Mouse (Mus musculus) R1 (cell line): ENCODE measurements around the gene Prr5.

Source experiments
- DNase-seq: peaks from one replicate; pipeline ENCODE4 v3.0.0-alpha.2; 2018; ENCODE audit warnings: low read depth, low spot score

Prr5 gene

DNA sequence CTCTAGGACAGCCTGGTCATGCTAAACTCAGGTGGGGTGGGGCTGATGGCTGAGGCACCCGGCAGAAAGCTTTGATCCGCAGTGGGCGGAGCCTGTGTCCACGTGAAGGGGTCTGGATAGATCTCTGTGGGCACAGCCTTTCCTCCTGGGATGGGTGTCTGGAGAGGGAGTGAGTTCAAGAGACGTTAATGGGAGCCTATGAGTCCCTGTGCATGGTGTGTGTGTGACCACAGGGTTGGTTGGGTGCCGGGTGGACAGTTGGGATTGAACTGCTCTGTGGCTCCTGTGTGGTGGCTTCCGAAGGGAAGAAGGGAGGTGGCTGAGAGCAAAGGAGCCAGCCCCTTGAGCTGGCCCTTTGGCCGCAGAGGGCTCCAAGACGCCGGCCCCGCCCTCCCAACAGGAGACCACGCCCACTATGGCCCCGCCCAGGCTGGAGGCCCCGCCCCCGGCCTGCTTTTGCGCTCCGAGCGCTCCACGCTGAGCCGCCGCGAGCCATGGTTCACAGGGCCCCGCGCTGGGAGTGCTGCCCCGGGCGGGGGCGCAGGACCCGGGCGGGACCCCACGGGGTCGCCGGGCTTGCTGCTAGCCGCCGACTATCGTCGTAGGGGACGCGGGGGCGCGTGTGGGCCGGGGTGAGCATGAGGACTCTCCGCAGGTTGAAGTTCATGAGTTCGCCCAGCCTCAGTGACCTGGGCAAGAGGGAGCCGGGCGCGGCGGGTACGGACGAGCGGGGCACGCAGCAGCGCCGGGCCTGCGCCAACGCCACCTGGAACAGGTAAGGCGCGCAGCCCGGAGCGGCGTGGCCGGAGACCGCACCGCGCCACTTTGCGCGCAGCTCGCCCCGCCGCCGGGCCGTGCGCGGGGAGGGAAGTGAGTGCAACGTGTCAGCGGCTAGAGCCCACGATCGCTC is 11.4 kb downstream of the Prr5 start:
- peak; percentile 90 for DNase-seq

DNA sequence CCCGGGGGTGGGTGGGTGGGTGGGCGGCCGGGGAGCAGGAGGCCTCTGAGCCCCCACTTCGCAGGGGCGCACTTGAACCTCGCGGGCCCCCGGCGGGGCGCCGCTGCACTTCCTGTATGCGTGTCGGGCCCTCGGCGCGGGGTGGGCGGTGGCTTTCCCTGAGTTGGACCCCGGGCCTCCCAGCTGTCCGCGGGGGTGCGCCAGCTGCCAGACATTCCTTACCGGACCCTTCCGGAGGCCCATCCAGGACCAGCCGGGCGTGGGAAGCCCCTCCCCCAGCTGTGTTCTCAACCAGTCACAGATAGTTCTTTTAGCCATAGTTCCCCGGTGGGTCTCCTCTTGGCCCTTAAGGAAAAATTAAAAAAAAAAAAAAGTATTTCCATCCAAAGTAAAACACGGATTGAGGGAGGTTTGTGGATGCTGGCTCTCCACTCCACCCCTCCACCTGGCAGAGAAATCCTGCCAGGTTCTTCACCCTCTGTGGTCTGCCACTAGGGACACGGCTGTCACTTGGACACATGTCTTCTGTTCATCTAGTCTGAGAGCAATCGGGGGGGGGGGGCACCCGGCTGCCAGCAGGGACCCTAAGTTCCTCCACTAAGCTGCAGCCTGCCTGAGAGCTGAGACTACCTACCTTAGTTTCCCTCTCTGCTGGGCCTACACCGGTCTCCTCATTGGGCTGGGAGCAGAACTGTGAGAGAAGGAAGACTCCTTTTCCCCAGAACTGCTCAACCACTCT is 12.2 kb downstream of the Prr5 start:
- DNase-seq = peak; percentile 82

DNA sequence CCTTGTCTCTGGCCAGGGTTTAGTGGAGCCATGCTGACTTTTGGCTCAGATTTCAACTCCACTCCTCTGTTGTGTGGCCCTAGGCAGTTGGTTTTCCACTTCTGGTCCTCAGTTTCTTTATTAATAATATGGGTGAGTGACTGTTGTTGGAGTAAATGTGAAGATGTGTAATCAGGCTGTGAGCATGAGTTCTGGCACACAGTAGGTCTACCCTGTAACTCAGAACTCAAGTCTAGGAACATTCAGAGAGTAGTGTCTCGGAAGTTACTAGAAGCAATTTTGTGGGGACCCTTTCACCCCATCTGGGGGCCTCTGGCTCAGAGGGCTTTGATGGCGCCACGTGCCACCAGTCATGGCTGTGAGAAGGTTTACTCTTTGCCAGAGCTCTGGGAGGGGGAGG is 12.8 kb downstream of the Prr5 start:
- DNase-seq = no peak

DNA sequence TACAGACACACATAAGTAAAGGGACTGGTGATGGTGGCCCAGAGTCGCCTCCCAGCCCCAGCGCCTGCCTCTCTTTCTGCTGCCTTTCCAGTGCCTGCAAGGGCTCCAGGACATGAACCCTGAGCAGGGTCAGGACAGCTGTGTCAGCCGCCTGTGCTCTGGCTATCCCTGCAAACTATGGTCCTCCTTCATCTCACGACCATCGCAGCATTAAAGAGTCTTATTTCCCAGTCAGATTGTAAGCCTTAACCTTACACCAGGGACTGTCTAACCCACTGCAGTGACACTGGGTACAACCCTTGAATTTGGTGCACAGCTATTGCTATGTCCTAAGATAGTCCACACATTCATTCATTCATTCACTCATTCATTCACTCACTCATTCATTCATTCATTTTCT is 13.4 kb downstream of the Prr5 start:
- no peak for DNase-seq

- no peak for DNase-seq
Measured at GRCm38 (mm10) chr15:84684520-84684919, 15.1 kb downstream of the Prr5 start.

DNA sequence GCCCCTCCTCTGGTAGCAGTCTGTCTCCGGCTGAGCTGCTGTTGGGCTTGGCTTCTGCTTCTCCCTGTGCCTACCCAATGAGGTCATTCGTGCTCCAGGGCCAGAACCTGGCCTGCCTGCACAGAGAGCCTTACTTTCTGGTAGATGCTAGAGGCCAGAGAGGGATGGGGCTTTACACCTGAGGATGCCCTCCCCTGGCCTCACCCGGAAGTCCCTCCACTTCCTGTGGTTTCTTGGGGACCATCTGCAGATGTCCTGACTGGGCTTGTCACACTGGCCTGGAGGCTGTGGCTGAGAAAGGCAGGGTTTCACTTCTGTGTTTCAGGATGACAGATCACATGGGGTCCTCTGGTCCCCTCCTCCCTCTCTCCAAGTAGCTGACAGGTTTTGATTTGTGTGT is 16.0 kb downstream of the Prr5 start:
- DNase-seq = no peak

GRCm38 (mm10) chr15:84687904-84688303 is 18.5 kb downstream of the Prr5 start:
- no peak for DNase-seq

DNA sequence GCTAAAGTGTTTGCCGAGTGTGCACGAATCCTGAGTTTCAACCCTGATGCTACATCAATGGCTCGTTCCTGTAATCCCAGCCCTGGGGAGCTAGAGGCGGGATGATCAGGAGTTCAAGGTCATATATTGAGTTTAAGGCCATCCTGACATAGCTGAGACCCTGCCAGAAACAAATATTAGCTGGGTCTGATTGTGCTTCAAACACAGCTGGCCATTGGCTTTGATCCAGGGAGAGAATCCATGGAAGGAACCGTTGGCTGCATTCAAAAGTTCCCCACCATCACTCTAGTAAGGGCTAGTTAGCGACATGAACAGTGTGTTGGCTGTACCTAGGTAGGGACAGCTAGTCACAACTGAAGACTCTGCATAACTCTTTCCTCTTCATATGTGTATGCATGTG is 19.9 kb downstream of the Prr5 start:
- DNase-seq = no peak

- no peak for DNase-seq
Measured at GRCm38 (mm10) chr15:84691513-84691912, 22.1 kb downstream of the Prr5 start.

- DNase-seq = peak; percentile 77
Measured at GRCm38 (mm10) chr15:84692645-84693044, 23.2 kb downstream of the Prr5 start.

DNA sequence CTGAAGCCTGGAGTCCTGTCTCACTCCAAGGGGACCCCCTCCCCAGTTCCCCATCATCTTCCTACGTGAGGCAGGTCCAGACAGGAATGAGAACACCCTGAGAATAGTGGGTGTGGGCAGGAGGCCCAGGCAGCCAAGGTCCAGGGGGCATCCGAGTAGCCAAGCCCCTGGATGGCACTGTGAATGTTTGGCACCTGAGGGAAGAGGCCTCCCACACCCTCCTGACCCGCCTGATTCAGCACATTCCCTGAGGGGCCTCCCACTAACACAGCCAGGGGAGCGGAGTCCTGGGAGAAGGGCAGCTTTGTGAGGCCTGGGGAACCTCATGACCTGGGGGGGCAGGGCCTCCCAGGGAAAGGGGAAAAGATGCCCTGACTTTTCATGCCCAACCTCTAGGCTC is 26.6 kb downstream of the Prr5 start:
- no peak for DNase-seq

GRCm38 (mm10) chr15:84697611-84698011 is 28.2 kb downstream of the Prr5 start:
- no peak for DNase-seq

DNA sequence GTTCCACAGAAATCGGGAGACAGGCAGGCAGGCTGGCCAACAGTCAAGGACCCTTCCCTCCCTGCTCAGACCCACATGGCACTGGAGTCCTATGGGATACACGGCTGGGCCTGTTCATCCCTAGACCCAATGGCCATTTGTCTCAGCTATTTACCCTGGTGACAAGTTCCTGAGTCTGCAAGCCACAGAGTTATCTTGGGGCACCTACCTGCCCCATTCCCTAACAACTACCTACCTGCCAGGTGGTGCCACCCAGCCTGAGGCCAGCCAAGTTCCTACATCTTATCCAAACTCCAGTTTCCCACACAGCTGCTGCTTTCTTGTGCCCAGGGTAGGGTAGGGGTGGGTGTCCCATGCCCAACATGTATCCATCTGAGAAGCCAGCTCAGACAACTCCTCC is 28.8 kb downstream of the Prr5 start:
- DNase-seq = no peak

- DNase-seq = peak; percentile 83
Measured at GRCm38 (mm10) chr15:84700147-84700794, 30.9 kb downstream of the Prr5 start.

GRCm38 (mm10) chr15:84701947-84702346 is 32.5 kb downstream of the Prr5 start:
- DNase-seq = peak; percentile 82

- DNase-seq = no peak
Measured at GRCm38 (mm10) chr15:84702391-84703345, 33.2 kb downstream of the Prr5 start.

- no peak for DNase-seq
Measured at GRCm38 (mm10) chr15:84703992-84704391, 34.6 kb downstream of the Prr5 start.

GRCm38 (mm10) chr15:84705351-84705901 is 36.0 kb downstream of the Prr5 start:
- no peak for DNase-seq

GRCm38 (mm10) chr15:84706983-84707619 is 37.7 kb downstream of the Prr5 start:
- DNase-seq = no peak
